Mouse (Mus musculus) liver, embryonic 16.5 days (tissue): ENCODE data around the gene Tmed8. TPM values are rescaled to one million over a fixed set of nuclear protein-coding genes. Genes with fewer than 3 reads are reported as not detected.

Experiments used
- ATAC-seq: fragments of 200-750 bp; cut with Nextera tagmentation; 2 replicates; pipeline ENCODE4 v1.8.0; 2017; ENCODE audit warnings: low read depth, mild to moderate bottlenecking, moderate number of reproducible peaks, moderate library complexity
- H3K27ac ChIP-seq: fragments of 300-500 bp; sonication (generic); 2 replicates; pipeline ENCODE4 v1.5.1; 2014; ENCODE audit warnings: mild to moderate bottlenecking, low read length
- H3K27me3 ChIP-seq: fragments of 300-500 bp; sonication (generic); 2 replicates; pipeline ENCODE4 v1.6.1; 2014; ENCODE audit warnings: low read depth, low read length, mixed read lengths; ENCODE audit not compliant: control insufficient read depth, insufficient read depth
- H3K36me3 ChIP-seq: fragments of 300-500 bp; sonication (generic); 2 replicates; pipeline ENCODE4 v1.6.1; 2014; ENCODE audit warnings: mild to moderate bottlenecking; ENCODE audit not compliant: control insufficient read depth, insufficient read depth
- H3K4me1 ChIP-seq: fragments of 300-500 bp; sonication (generic); 2 replicates; pipeline ENCODE4 v1.6.1; 2014; ENCODE audit warnings: low read depth, low read length, mixed read lengths; ENCODE audit not compliant: control insufficient read depth
- H3K4me2 ChIP-seq: fragments of 300-500 bp; sonication (generic); 2 replicates; pipeline ENCODE4 v1.6.1; 2014; ENCODE audit warnings: low read depth, low read length, mixed read lengths
- H3K4me3 ChIP-seq: fragments of 300-500 bp; sonication (generic); 2 replicates; pipeline ENCODE4 v1.5.1; 2014; ENCODE audit warnings: low read depth, mild to moderate bottlenecking, low read length
- H3K9ac ChIP-seq: fragments of 300-500 bp; sonication (generic); 2 replicates; pipeline ENCODE4 v1.6.1; 2014; ENCODE audit warnings: low read depth, low read length
- H3K9me3 ChIP-seq: fragments of 300-500 bp; sonication (generic); replicated peaks from 2 replicates; pipeline ENCODE4 v1.6.1; 2016; ENCODE audit warnings: low read length; ENCODE audit not compliant: control insufficient read depth
- WGBS: fragments of 180-500 bp; shearing (Covaris S2); extraction: QIAGEN DNeasy Blood & Tissue Kit; methylation state at CpG from one replicate; pipeline ENCODE4 v1.1.7; 2014; ENCODE audit not compliant: insufficient replicate concordance; 5-methylcytosine and 5-hydroxymethylcytosine counted together
- polyA plus RNA-seq: library from polyadenylated mRNA; unstranded; fragments of >200 nt; fragmentation: Nextera tagmentation; extraction: Ambion mirVana; gene quantifications from 2 replicates; pipeline ENCODE4 v1.2.1, GENCODE M21; 2015

The Tmed8 gene
- polyA plus RNA-seq, 1 experiment from 2014 or later = 0.40 TPM

- Histone ChIP-seq H3K27ac (no peak overlapping the region), H3K27me3 (no peaks in the 10 kb centered on the region), H3K36me3 (no peaks in the 10 kb centered on the region), H3K4me3 (no peak overlapping the region), H3K9ac (no peak overlapping the region), H3K4me2 (no peak overlapping the region), H3K4me1 (peaks cover 5% of the 10 kb centered on the region; the same call in 1 of the 2 replicates), H3K9me3 (no peaks in the 10 kb centered on the region)
- ATAC-seq = no peak
- WGBS = 61% methylated on average over 3 of the region's 3 CpGs
These were observed 68.6 kb downstream of the Tmed8 start for GRCm38 (mm10) chr12:87131619-87132018.

DNA sequence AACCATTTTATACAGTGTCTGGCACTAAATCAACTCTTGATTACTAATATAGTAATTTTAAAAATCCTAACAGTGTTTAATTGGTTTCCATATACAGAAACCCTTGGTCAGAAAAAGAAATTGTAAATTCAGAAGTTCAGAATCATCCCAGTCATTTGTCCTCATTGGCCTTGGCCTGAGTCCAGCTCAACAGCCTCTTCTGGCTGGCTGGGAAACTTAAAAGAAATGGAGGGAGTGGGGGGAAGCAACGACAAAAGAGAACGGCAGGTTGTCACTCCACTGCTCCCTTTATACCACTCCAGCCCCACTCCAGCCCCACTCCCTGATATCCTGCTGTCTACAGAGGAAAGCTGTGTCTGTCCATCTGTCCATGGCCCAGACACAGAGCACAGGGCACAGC is 69.1 kb downstream of the Tmed8 start:
- Histone ChIP-seq H3K4me1 (peaks cover 5% of the 10 kb centered on the region; the same call in 1 of the 2 replicates), H3K4me3 (no peak overlapping the region), H3K36me3 (no peaks in the 10 kb centered on the region), H3K9ac (no peak overlapping the region), H3K27me3 (no peaks in the 10 kb centered on the region), H3K4me2 (no peak overlapping the region), H3K27ac (no peak overlapping the region), H3K9me3 (no peaks in the 10 kb centered on the region)
- WGBS = 63% methylated on average over 2 of the region's 2 CpGs
- no peak for ATAC-seq

- no peak overlapping the region for H3K27ac ChIP-seq
- H3K9ac ChIP-seq = no peak overlapping the region
- WGBS = 65% methylated on average over 4 of the region's 4 CpGs
- H3K4me2 ChIP-seq = no peak overlapping the region
- no peak overlapping the region for H3K4me3 ChIP-seq
- no peak for ATAC-seq
- no peaks in the 10 kb centered on the region for H3K9me3 ChIP-seq
- H3K27me3 ChIP-seq = no peaks in the 10 kb centered on the region
- peaks cover 5% of the 10 kb centered on the region; the same call in 1 of the 2 replicates for H3K4me1 ChIP-seq
- no peaks in the 10 kb centered on the region for H3K36me3 ChIP-seq
These were observed 70.0 kb downstream of the Tmed8 start for GRCm38 (mm10) chr12:87130224-87130623.

DNA sequence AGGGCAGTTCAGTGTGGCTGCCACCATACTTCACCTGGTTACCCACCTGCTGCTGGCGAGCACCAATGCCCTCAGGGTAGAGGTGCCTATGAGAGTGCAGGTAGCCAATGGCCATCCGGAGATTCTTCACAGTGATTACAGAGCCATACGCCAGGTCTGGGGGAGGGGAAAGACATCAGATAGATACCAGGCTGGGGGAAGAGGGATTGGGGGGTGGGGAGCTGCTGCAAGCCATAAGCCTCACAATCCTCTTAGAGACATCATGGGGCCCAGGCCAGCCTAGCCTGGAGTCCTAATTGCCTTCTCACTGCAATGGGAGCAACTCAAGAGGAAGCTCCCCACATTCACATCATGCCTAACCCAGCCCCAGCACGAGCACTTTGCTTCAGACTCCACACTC is 73.0 kb downstream of the Tmed8 start:
- H3K36me3 ChIP-seq = no peaks in the 10 kb centered on the region
- no peaks in the 10 kb centered on the region for H3K4me1 ChIP-seq
- no peak for ATAC-seq
- H3K9me3 ChIP-seq = no peaks in the 10 kb centered on the region
- H3K27me3 ChIP-seq = no peaks in the 10 kb centered on the region
- no peak overlapping the region for H3K27ac ChIP-seq
- no peak overlapping the region for H3K4me2 ChIP-seq
- H3K9ac ChIP-seq = no peak overlapping the region
- WGBS = 61% methylated on average over 4 of the region's 4 CpGs
- no peak overlapping the region for H3K4me3 ChIP-seq

- no peak overlapping the region for H3K9ac ChIP-seq
- no peaks in the 10 kb centered on the region for H3K36me3 ChIP-seq
- no peaks in the 10 kb centered on the region for H3K9me3 ChIP-seq
- ATAC-seq = peak; percentile 92
- no peaks in the 10 kb centered on the region for H3K4me1 ChIP-seq
- no peak overlapping the region for H3K27ac ChIP-seq
- 41% methylated on average over 4 of the region's 4 CpGs for WGBS
- H3K27me3 ChIP-seq = no peaks in the 10 kb centered on the region
- H3K4me2 ChIP-seq = no peak overlapping the region
- no peak overlapping the region for H3K4me3 ChIP-seq
These were observed 78.2 kb downstream of the Tmed8 start for GRCm38 (mm10) chr12:87121918-87122589.

Other genes starting within 250 kb of the Tmed8 start
- not detected in 2 replicates for gene Zdhhc22, start 210.0 kb downstream of the Tmed8 start, polyA plus RNA-seq
- gene Tmem63c, start 179.1 kb downstream of the Tmed8 start, polyA plus RNA-seq = not detected in 2 replicates
- 0.07 TPM in 1 of 2 replicates, not detected in the other for gene Ngb, start 97.9 kb downstream of the Tmed8 start, polyA plus RNA-seq
- gene Gstz1, start 53.3 kb downstream of the Tmed8 start, polyA plus RNA-seq = 105 and 124 TPM in 2 replicates
- 3.8 and 4.0 TPM in 2 replicates for gene Pomt2, start 52.5 kb downstream of the Tmed8 start, polyA plus RNA-seq
- 6.1 and 7.7 TPM in 2 replicates for gene Samd15, start 731 bp downstream of the Tmed8 start, polyA plus RNA-seq
- 0.25 and 0.29 TPM in 2 replicates for gene Noxred1, start 38.3 kb upstream of the Tmed8 start, polyA plus RNA-seq
- gene Vipas39, start 65.8 kb upstream of the Tmed8 start, polyA plus RNA-seq = 9.8 and 10.2 TPM in 2 replicates
- gene Ahsa1, start 66.0 kb upstream of the Tmed8 start, polyA plus RNA-seq = 108 and 119 TPM in 2 replicates
- gene Ism2, start 99.3 kb upstream of the Tmed8 start, polyA plus RNA-seq = 0.13 and 0.16 TPM in 2 replicates
- 28.1 and 30.8 TPM in 2 replicates for gene Sptlc2, start 187.9 kb upstream of the Tmed8 start, polyA plus RNA-seq
- gene Slirp, start 243.4 kb upstream of the Tmed8 start, polyA plus RNA-seq = 137 and 154 TPM in 2 replicates
- 17.0 and 17.4 TPM in 2 replicates for gene Alkbh1, start 243.6 kb upstream of the Tmed8 start, polyA plus RNA-seq